Mouse (Mus musculus): ENCODE measurements around the gene Usp47. TPM values are rescaled to one million over a fixed set of nuclear protein-coding genes. Genes with fewer than 3 reads are reported as not detected.

The Usp47 gene
- 19.9 TPM for polyA plus RNA-seq (2014; fragmentation: Illumina TruSeq; extraction: RNeasy Lipid Tissue Mini Kit (QIAGEN cat#74804); ENCODE audit: insufficient read depth, low read depth, low replicate concordance)

GRCm38 (mm10) chr7:112023150-112023600 is at the start of gene Usp47:
Gene Usp47 (plus strand): TSS chr7:112023504.

DNA sequence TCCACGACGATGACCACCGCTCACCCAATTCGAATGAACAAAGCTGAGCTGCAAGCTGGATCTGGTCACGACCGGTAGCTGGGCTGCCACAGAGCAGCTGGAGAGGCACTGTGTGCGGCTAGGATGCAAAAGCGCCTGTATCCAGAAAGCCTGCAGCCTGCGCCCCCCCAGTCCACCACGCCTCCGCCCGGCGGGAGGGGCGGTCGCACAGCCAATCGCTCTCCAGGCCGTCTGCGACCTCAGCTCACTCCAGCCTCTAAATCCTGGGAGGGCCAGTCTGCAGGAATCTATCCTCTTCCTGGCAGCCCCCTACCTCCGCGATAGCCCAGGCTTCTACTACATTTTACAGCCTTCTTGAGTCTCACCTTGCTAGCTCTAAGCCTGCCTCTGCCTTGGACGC is 135.6 kb downstream of the Usp47 start, which contains the start of gene Dkk3:
Gene Dkk3 (minus strand): TSS at position 116 of the 400 bp plus-strand sequence.

Other genes starting within 250 kb of the Usp47 start
- gene Galnt18, start 243.5 kb upstream of the Usp47 start, polyA plus RNA-seq (2014; fragmentation: Illumina TruSeq; extraction: RNeasy Lipid Tissue Mini Kit (QIAGEN cat#74804); ENCODE audit: insufficient read depth, low read depth, low replicate concordance) = 76.8 TPM
- gene Dkk3, start 135.6 kb downstream of the Usp47 start, polyA plus RNA-seq (2014; fragmentation: Illumina TruSeq; extraction: RNeasy Lipid Tissue Mini Kit (QIAGEN cat#74804); ENCODE audit: insufficient read depth, low read depth, low replicate concordance) = 33.7 TPM
- gene Mical2, start 202.4 kb downstream of the Usp47 start, polyA plus RNA-seq (2014; fragmentation: Illumina TruSeq; extraction: RNeasy Lipid Tissue Mini Kit (QIAGEN cat#74804); ENCODE audit: insufficient read depth, low read depth, low replicate concordance) = 25.7 TPM

Data from lung, adult 10 weeks (tissue).